Mouse (Mus musculus) kidney, embryonic 14.5 days (tissue): ENCODE results near the gene Grrp1. TPM values are rescaled to one million over a fixed set of nuclear protein-coding genes. Genes with fewer than 3 reads are reported as not detected.

ENCODE experiments used
- ATAC-seq: fragments of 200-750 bp; cut with Nextera tagmentation; 2 replicates; pipeline ENCODE4 v1.8.0; 2017; ENCODE audit warnings: moderate number of reproducible peaks, mild to moderate bottlenecking, moderate TSS enrichment, moderate library complexity; ENCODE audit not compliant: low FRiP score, low TSS enrichment
- H3K27ac ChIP-seq: fragments of 300-500 bp; sonication (generic); 2 replicates; pipeline ENCODE4 v1.5.1; 2014; ENCODE audit warnings: low read depth, mild to moderate bottlenecking, low read length, moderate library complexity, mixed read lengths
- H3K27me3 ChIP-seq: fragments of 300-500 bp; sonication (generic); 2 replicates; pipeline ENCODE4 v1.6.1; 2014; ENCODE audit warnings: mild to moderate bottlenecking, low read length; ENCODE audit not compliant: control insufficient read depth, insufficient read depth
- H3K36me3 ChIP-seq: fragments of 300-500 bp; sonication (generic); 2 replicates; pipeline ENCODE4 v1.6.1; 2014; ENCODE audit warnings: low read length, mixed read lengths; ENCODE audit not compliant: control insufficient read depth, insufficient read depth
- H3K4me1 ChIP-seq: fragments of 300-500 bp; sonication (generic); 2 replicates; pipeline ENCODE4 v1.6.1; 2014; ENCODE audit warnings: low read length, mixed read lengths; ENCODE audit not compliant: control insufficient read depth, insufficient read depth
- H3K4me2 ChIP-seq: fragments of 300-500 bp; sonication (generic); replicated peaks from 2 replicates; pipeline ENCODE4 v1.6.1; 2014; ENCODE audit warnings: low read depth, mild to moderate bottlenecking, low read length
- H3K4me3 ChIP-seq: fragments of 300-500 bp; sonication (generic); 2 replicates; pipeline ENCODE4 v1.5.1; 2014; ENCODE audit warnings: mild to moderate bottlenecking, low read length
- H3K9ac ChIP-seq: fragments of 300-500 bp; sonication (generic); 2 replicates; pipeline ENCODE4 v1.6.1; 2014; ENCODE audit warnings: low read depth, mild to moderate bottlenecking, low read length, moderate library complexity
- H3K9me3 ChIP-seq: fragments of 300-500 bp; sonication (generic); 2 replicates; pipeline ENCODE4 v1.6.1; 2016; ENCODE audit warnings: low read length; ENCODE audit not compliant: control insufficient read depth
- WGBS: fragments of 180-500 bp; shearing (Covaris S2); extraction: QIAGEN DNeasy Blood & Tissue Kit; methylation state at CpG from one replicate; pipeline ENCODE4 v1.1.7; 2014; 5-methylcytosine and 5-hydroxymethylcytosine counted together
- polyA plus RNA-seq: library from polyadenylated mRNA; unstranded; fragments of >200 nt; fragmentation: Nextera tagmentation; extraction: Ambion mirVana; gene quantifications from 2 replicates; pipeline ENCODE4 v1.2.1, GENCODE M21; 2014

Grrp1 gene
- polyA plus RNA-seq, 1 experiment from 2014 or later: 9.2 TPM

GRCm38 (mm10) chr4:134250930-134251240, 3.0 kb downstream of the Grrp1 start:
- WGBS: 13% methylated on average over 10 of the region's 10 CpGs
- ATAC-seq: no peak
- Histone ChIP-seq H3K4me3 (peak overlapping the region; percentile 46), H3K27ac (no peak overlapping the region), H3K4me2 (peak overlapping the region; percentile 79), H3K36me3 (no peaks in the 10 kb centered on the region), H3K4me1 (peaks cover 42% of the 10 kb centered on the region), H3K27me3 (peaks cover 48% of the 10 kb centered on the region), H3K9ac (peak overlapping the region; percentile 55; the same call in 1 of the 2 replicates), H3K9me3 (no peaks in the 10 kb centered on the region)

GRCm38 (mm10) chr4:134250116-134250929, 3.6 kb downstream of the Grrp1 start:
- ATAC-seq: no peak
- peaks cover 48% of the 10 kb centered on the region for H3K27me3 ChIP-seq
- H3K9me3 ChIP-seq: no peaks in the 10 kb centered on the region
- H3K4me3 ChIP-seq: peak overlapping the region; percentile 46
- H3K4me2 ChIP-seq: peak overlapping the region; percentile 79
- WGBS: 10% methylated on average over 27 of the region's 27 CpGs
- peak overlapping the region; percentile 50 for H3K9ac ChIP-seq
- H3K4me1 ChIP-seq: peaks cover 44% of the 10 kb centered on the region; the same call in 1 of the 2 replicates
- H3K36me3 ChIP-seq: no peaks in the 10 kb centered on the region
- no peak overlapping the region for H3K27ac ChIP-seq

GRCm38 (mm10) chr4:134249651-134250050, 4.3 kb downstream of the Grrp1 start:
- peak overlapping the region; percentile 46 for H3K4me3 ChIP-seq
- ATAC-seq: peak; percentile 51
- H3K4me2 ChIP-seq: peak overlapping the region; percentile 79
- H3K36me3 ChIP-seq: no peaks in the 10 kb centered on the region
- peak overlapping the region; percentile 50 for H3K9ac ChIP-seq
- WGBS: 1% methylated on average over 30 of the region's 30 CpGs
- H3K4me1 ChIP-seq: peaks cover 45% of the 10 kb centered on the region; the same call in 1 of the 2 replicates
- peaks cover 48% of the 10 kb centered on the region for H3K27me3 ChIP-seq
- H3K9me3 ChIP-seq: no peaks in the 10 kb centered on the region
- H3K27ac ChIP-seq: no peak overlapping the region

- Histone ChIP-seq H3K4me1 (peaks cover 30% of the 10 kb centered on the region; the same call in 1 of the 2 replicates), H3K9me3 (no peaks in the 10 kb centered on the region), H3K4me2 (peak within 1 kb of the TSS; percentile 91), H3K27me3 (peaks cover 28% of the 10 kb centered on the region), H3K9ac (peak within 1 kb of the TSS; percentile 84; the same call in 1 of the 2 replicates), H3K27ac (no peak within 1 kb of the TSS), H3K4me3 (peak within 1 kb of the TSS; percentile 89; the same call in 1 of the 2 replicates), H3K36me3 (0 out of 2 replicates have a peak, but pooled peaks cover 2% of the 10 kb centered on the region)
- 82% methylated on average over 7 of the region's 7 CpGs for WGBS
- no peak for ATAC-seq
Measured at GRCm38 (mm10) chr4:134246719-134247258, 7.1 kb downstream of the Grrp1 start, which contains the start of gene Gm30191. Gene Gm30191, plus strand, starts transcription at chr4:134246935.

- 46% methylated on average over 4 of the region's 4 CpGs for WGBS
- ATAC-seq: no peak
- peaks cover 23% of the 10 kb centered on the region for H3K27me3 ChIP-seq
Measured at GRCm38 (mm10) chr4:134246256-134246655, 7.7 kb downstream of the Grrp1 start.

GRCm38 (mm10) chr4:134245148-134245843, 8.6 kb downstream of the Grrp1 start, which contains the start of gene Zfp593:
Gene Zfp593, minus strand, starts transcription at chr4:134245592.
- peak; percentile 74 for ATAC-seq
- Histone ChIP-seq H3K9me3 (no peaks in the 10 kb centered on the region), H3K27me3 (peaks cover 14% of the 10 kb centered on the region), H3K4me1 (0 out of 2 replicates have a peak, but pooled peaks cover 18% of the 10 kb centered on the region), H3K36me3 (0 out of 2 replicates have a peak, but pooled peaks cover 2% of the 10 kb centered on the region), H3K27ac (no peak within 1 kb of the TSS), H3K4me3 (peak within 1 kb of the TSS; percentile 89), H3K9ac (peak within 1 kb of the TSS; percentile 84), H3K4me2 (peak within 1 kb of the TSS; percentile 91)
- WGBS: under 1% methylated on average over 59 of the region's 60 CpGs

More at GRCm38 (mm10) chr4:134246256-134246655, 7.7 kb downstream of the Grrp1 start:
- Histone ChIP-seq H3K9ac (peak overlapping the region; percentile 84; the same call in 1 of the 2 replicates), H3K27ac (no peak overlapping the region), H3K4me2 (no peak overlapping the region), H3K9me3 (no peaks in the 10 kb centered on the region), H3K36me3 (0 out of 2 replicates have a peak, but pooled peaks cover 2% of the 10 kb centered on the region), H3K4me3 (no peak overlapping the region), H3K4me1 (peaks cover 25% of the 10 kb centered on the region; the same call in 1 of the 2 replicates)

- Histone ChIP-seq H3K9ac (no peak within 1 kb of the TSS), H3K27me3 (peaks cover 6% of the 10 kb centered on the region), H3K4me2 (peak within 1 kb of the TSS; percentile 91), H3K36me3 (0 out of 2 replicates have a peak, but pooled peaks cover 2% of the 10 kb centered on the region), H3K27ac (no peak within 1 kb of the TSS), H3K9me3 (no peaks in the 10 kb centered on the region), H3K4me3 (peak within 1 kb of the TSS; percentile 89; the same call in 1 of the 2 replicates), H3K4me1 (0 out of 2 replicates have a peak, but pooled peaks cover 12% of the 10 kb centered on the region)
- 94% methylated on average over 17 of the region's 17 CpGs for WGBS
- no peak for ATAC-seq
Measured at GRCm38 (mm10) chr4:134243516-134244250, 10.2 kb downstream of the Grrp1 start, which contains the start of gene E130218I03Rik. Gene E130218I03Rik, plus strand, starts transcription at chr4:134243662.

- Histone ChIP-seq H3K27ac (no peak overlapping the region), H3K36me3 (0 out of 2 replicates have a peak, but pooled peaks cover 2% of the 10 kb centered on the region), H3K4me1 (peaks cover 10% of the 10 kb centered on the region), H3K27me3 (peaks cover 5% of the 10 kb centered on the region), H3K4me2 (peak overlapping the region; percentile 42), H3K9ac (0 out of 2 replicates have a peak overlapping the region, but pooled peaks have one; percentile 54), H3K4me3 (peak overlapping the region; percentile 36), H3K9me3 (no peaks in the 10 kb centered on the region)
- ATAC-seq: no peak
- 13% methylated on average over 10 of the region's 10 CpGs for WGBS
Measured at GRCm38 (mm10) chr4:134238686-134239085, 15.2 kb downstream of the Grrp1 start.
